Mouse (Mus musculus): ENCODE results near the gene Dlx1.

Gene Dlx1

DNA sequence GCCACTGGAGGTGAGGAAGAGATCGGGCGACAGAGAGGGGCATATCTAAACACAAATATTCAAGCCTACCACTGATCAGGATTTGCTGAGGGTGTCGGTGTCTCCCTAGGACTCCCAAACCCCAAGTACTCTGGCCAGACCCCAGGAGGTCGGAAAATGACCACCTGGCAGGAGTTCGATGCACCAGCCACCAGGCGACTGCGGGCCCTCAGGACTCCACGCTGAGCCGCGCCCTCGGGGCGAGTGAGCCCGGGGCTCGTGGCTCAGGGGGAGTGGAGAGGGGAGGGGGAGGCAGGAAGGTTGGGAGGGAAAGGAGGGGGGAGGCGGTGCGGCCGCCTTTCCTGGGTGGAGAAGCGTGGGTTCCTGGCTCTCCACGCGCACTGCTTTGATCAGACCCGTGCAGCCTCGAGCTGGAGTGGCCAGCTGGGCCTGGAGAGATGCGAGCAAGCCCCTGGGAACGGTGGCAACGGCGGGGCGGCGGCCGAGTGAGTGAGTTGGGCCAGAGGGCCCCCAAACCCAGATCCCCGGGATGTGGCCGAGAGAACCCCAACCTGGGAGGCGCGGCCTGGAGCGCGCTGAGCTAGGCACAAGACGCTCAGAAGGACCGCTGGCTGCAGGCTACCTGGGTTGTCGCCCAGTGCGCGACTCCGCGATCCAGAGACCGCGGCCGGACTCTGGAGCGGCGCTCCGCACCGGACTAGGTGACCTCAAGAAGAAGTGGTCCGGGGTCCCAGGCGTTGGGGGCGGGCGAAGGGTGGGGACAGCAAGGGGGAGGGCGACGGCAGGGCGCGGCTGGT is 999 bp downstream of the Dlx1 start:
- no peak for DNase-seq

DNA sequence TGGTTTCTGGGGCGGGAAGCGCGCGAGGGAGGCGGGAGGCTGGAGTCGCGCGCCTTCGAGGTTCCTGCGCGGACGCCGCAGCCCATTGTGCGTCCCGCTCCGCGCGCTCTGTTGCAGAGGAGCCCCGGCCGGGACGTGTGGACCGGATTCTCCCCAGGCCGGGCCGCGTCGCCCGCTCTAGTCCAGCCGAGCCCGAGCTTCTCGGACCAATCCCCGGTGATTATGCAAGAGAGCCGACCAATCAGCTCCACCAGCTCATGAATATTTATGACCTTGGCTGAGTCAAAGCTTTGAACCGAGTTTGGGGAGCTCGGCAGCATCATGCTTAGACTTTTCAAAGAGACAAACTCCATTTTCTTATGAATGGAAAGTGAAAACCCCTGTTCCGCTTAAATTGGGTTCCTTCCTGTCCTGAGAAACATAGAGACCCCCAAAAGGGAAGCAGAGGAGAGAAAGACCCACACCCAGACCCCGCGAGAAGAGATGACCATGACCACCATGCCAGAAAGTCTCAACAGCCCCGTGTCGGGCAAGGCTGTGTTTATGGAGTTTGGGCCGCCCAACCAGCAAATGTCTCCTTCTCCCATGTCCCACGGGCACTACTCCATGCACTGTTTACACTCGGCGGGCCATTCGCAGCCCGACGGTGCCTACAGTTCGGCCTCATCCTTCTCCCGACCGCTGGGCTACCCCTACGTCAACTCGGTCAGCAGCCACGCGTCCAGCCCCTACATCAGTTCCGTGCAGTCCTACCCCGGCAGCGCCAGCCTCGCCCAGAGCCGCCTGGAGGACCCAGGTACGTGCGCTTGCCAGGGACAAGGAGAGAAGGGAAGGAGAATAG is 1.8 kb downstream of the Dlx1 start:
- DNase-seq = peak; percentile 71

DNA sequence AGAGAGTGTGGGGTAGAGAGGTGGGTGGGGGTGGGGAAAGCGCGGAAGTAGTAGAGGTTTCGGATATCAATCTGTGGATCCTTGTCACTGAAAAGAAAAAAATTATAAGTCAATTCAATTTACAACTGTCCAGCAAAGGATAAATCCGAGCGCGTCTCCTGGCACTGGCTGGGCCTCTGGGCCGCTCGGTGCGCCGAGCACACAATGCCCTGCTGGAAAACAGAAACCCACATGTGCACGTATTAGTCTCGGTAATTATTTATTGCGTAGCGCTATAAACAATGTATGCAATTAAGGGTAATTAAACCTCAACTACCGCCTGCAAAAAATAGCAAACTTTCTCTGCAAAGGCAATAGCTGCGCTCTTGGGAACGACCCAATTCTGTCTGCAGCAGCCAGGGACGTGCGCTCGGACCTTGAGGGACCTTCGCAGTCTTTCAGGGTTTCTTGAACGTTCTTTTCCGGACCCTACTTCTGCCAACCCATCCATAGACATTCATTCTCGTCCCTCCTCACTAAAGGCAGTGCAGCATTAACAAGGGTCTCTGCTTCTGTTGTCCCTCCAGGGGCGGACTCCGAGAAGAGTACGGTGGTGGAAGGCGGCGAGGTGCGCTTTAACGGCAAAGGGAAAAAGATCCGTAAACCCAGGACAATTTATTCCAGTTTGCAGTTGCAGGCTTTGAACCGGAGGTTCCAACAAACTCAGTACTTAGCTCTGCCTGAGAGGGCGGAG is 2.6 kb downstream of the Dlx1 start:
- DNase-seq = no peak

DNA sequence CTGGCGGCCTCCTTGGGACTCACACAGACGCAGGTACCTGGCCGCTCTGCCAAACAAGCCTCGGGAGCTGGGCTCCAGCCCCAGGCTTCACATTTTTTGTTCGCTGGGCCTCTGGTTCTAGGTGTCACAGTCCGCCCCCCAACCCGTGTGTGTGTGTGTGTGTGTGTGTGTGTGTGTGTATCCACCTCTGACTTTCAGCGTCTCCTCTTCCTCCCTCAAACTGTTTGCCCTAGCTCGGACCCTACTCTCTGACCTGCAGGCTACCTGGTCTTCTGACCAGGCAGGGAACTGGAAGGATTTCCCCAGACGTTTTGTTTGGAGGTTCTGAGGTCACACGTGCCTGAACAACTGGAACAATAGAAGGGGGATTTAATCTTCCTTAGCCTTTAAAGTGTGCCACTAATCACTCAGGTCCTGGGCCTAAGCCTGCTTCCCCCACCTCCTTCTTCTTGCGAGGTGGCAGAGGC is 3.2 kb downstream of the Dlx1 start:
- no peak for DNase-seq

DNA sequence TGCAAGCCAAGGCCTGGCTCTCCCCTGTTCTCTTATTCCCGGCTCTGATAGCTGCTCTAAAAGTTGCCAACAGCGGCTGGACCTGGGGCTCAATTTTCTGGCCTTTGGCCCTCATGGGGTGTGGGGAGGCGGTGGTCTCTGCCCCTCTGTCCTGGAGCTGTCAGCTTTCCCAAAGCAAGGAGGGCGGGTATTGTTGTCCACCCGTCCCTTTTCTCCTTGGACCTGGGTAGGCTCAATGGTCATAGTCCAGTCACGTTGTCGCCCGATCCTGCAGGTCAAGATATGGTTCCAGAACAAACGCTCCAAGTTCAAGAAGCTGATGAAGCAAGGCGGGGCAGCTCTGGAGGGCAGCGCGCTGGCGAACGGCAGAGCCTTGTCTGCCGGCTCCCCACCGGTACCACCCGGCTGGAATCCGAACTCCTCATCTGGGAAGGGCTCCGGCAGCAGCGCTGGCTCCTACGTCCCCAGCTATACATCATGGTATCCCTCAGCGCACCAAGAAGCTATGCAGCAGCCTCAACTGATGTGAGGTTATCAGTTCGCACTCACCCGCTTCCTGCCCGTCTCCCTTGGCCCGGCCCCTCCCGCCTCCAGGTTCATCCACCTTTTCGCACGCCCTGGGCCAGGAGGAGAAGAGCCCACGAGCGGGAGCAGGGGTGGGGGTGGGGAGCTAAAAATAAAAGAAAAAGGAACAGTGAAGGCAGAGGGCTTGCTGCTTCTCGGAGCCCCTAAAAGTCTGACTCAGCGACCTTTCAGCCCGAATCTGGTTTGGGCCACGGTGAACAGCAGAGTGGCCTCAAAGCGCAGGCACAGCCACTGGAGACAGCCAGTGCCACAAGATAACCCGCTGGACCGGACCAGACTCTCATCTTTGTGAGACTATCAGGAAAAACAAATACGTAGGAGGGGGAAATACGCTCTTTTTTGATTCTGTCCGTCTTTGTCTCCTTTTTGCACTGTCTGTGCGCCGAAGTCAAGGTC is 4.4 kb downstream of the Dlx1 start:
- no peak for DNase-seq

DNA sequence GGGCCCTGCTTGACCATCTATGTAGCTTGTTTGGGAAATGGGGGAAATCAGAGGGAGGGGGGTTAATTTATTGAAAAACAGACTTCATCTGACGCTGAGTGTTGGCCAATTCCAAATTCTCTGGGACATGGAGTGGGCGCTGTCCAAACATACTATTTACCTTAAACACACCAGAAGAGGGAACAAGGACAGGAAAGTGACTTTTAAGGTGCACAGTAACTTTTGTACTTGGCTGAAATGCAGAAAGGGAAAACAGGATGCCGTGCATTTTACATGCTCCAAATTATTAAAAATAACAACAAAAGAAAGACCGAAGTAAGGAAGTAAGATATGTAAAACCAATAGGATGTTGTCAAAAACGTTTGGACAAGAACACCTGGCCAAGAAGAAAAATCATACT is 5.2 kb downstream of the Dlx1 start:
- DNase-seq = no peak

DNA sequence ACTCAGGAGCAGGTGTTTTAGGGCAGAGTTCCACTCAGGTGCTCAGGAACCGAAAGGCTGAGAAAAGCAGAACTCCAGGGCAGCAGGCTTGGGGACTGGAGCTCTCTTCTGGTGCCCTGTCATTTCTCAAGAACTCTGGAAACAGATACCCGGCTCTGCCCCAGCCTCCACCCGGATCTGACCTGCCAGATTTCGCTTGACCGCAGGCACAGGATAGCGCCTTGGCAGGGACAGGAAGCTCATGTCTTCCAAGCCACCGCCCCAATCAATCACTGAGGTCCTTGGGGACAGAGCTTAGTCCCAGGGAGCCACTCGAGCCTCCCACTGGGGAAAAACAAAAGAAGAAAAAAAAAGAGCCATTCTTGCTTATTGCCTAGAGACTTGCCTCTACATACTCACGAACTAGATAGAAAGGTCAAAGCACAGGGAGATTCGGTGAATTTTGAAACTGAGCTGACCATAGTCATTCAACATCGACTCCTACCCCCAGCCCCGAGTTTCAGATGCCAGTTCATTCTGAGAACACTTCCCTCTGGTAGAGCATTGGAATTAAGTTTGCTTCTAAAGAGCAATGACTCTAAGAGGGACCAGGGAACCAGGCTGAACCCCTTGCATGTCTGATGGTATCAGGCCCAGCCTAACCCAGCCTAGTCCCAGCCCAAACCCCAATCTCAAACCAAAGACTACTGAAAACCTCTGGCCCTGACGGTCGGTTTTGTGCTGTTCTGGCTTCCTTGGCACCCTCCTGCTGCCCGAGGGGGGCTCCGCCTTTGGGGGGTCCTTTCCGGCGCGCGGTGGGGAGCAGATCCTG is 6.5 kb downstream of the Dlx1 start:
- no peak for DNase-seq

DNA sequence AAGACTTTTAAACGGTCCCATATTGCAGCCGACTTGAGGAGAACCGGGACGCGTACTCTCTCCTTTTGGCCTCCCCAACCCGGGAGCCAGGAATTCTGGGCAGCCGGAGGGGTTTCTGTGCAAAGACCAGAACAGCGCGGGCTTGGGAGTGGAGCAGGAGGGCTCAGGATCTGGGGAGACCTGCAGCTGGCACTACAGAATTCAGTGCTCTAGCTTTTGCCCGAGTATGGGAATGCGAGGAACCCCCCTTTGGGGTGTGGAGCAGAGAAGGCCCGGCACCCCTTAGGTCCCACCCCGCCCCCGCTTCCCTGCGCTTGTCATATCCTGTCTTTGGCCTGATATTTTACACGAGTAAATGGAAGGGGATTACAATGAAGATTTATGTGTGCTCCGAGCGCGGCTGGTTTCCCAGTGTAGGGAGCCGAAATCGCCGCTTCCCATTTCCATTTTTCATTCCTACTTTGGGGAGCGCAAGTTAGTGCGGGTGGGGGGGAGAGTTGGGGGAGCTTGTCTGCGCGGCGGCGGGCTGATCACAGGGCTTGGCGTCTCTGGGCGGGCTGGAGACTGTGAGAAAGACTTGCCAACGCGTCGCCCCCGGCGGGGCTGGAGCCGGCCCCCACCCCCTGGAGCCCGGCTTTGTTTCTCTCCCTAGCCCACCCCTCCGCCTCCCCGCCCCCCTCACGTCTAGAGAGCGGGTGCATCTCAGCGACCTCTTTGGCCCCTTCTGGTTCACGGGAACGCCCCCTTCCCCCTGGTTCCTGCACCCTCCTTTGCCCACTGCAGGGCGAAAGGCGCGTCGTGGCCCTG is 12.9 kb downstream of the Dlx1 start:
- DNase-seq = no peak

DNA sequence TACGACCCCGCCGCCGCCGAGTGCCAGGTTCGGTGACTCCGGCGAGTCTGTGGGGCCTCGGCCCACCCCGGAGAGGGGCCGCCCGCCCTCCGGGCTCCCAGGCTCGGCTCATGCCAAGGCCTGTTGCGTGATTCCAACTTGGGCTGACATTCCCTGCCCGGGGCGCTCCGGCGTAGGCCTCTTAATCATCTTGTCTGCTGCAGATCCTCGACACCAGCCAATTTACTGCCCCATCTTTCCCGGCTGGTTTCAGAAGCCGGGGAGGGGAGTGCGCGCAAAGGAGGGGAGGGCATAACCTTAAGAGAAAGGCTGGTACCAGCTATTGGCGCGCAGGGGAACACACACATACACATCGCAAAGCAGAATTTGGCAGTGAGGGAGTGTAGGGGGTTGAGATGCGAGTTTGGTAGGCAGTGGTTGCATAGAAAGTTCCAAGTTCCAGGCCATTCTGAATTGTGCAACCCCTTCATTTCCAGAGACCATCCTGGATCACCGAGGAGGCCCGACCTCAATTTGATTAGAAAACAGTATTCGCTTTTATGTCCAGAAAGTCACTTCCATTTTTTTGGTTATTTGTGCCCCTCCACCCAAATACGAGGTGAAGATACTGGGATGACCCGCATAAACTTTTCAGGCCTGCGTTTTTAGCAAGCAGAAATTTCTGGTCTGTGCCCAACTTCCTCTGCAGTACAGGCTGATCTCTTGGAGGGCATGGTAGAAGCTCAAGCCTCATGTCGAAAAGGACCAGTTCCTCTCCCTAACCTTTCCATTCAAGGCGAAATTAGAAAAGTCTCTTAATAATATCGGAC is 13.7 kb downstream of the Dlx1 start:
- no peak for DNase-seq

DNA sequence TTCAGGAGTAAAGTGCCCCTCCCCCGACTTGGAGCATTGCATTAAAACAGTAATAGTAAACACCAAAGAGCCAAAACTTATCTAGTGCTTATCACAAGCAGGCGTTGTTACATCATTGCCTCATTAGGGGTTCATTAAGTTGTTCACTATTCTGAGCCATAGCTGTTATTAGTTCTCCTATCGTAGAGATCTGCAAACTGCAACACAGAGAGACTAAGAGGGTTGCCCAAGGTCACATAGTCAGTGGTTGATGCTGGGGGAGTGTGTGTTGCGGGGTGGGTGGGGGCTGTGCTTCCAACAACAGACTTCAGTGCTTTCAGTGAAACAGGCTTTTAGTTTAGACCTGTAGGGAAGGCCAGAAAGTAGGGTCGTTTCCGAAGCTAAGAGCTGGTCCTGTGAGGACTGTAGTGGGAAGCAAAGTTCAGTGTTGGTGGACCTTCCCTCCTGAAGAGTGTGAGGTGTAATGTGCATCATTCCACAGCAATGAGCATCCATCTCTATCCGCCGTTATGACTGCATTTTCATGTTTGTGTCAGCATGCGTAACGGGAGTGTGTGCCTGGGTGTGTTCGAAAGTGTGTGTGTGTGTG is 14.4 kb downstream of the Dlx1 start:
- DNase-seq = no peak

DNA sequence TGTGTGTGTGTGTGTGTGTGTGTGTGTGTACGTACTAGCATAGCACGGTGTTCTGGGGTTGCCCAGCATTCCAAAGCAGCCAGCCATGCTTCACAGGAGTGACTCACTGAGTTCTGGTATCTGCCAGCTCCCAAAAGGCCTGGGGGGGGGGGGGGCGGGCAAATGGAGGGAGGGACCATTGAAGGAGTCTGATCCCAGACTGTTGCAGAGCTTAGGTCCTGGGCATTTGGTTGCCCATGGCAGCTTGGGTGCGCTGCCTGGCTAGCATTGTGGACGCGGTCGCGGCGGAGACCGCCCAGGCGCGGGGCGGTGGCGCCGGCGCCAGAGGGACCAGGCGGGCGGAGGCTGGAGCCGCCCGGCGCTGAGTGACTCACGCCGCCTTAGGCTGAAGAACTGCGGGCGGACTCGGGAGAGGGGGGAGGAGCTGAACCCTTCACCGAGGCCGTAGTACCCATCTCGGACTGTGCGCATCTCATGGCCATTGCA is 14.9 kb downstream of the Dlx1 start:
- no peak for DNase-seq

DNA sequence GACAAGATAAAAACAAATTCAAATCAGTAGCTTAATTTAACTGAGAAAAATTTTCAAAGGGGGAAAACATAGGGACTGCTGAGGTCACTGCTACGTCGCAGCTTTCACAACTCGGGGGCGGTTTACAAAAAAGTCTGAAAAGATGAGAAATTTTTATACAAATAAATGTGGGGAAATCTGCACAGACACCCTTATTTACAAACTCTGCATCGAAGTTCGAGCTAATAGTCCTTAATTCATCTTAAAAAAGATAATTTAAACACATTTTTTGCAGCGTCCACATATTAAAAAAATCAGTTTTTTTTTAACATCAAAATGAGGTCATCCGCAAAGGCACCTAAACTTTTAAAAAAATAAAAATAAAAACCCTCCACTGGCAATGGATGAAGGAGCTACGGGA is 15.6 kb downstream of the Dlx1 start:
- DNase-seq = no peak

DNA sequence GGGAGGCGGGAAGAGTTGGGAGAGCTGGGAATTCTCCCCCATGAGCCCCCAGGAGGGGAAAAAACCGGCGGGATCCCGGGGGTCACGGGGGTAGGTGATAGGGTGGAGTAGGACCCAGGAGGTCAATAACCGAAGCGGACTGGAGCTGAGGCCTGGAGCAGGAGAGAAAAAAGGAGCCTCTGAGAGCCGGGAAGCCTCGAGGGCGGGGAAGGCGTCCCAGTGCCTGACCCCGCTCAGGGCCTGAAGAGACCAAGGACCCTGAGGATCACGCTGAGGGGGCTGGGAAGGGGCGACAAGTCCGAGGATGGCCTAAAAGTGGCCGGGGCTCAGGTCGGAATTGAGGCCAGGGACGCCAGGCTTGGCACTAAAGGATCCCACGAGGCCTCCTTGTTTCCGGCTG is 16.0 kb downstream of the Dlx1 start:
- DNase-seq = no peak

DNA sequence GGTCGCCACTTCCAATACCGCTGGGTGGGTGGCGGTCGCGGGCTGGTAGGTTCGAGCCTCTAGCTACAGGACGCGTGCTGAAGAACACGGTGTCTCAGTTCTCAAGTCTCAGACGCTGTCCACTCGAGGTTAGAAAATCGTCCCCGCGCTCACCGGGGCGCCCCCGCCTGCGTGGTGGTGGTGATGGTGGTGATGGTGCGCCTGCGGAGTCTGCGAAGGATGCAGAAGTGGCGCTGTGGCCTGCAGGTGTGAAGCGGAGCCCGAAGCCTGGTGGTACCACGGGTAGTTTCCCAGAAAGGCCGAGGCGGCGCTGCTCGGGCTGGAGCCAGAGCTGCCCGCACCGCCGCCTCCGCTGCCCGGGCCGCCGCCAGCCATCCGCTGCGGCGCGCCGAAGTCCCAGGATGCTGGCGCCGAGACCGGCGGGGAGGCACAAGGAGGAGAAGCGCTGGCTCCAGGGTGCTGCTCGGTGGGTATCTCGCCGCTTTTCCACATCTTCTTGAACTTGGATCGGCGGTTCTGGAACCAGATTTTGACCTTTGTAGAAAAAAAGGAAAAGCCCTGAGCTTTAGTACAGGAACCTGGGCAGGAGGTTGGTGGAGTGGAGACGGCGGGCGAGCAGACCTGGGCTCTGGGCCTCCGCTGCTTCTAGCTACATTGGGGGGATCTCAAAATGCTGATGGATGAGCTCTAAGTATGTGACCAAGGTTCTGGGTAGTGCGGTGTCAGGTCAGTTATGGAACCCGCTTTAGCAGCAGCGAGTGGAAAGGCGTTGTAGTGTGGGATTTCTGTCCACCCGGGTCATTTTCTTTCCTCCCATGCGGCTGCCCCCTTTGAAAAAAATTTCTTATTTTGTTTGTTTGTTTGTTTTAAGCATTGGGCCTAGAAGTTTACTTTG is 16.7 kb downstream of the Dlx1 start:
- DNase-seq = no peak

DNA sequence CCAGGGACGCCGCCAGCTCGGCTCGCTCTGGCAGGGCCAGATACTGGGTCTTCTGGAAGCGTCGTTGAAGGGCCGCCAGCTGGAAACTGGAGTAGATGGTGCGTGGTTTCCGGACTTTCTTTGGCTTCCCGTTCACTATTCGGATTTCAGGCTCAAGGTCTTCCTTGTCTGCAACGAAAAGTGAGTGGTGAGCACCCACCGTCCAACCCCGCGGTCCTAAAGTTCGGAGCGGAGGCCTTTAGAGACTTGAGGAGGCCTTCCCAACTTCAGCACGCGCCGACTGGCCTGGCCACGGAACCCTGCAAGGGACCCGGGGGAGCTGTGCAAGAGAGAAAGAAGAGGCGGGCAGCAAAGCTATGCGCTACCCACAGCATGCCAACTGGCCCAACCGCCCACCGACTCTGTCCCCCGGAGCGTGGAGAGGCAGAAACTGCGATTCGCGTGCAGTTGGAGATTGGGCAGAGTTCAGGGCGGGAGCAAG is 17.5 kb downstream of the Dlx1 start:
- DNase-seq = no peak

DNA sequence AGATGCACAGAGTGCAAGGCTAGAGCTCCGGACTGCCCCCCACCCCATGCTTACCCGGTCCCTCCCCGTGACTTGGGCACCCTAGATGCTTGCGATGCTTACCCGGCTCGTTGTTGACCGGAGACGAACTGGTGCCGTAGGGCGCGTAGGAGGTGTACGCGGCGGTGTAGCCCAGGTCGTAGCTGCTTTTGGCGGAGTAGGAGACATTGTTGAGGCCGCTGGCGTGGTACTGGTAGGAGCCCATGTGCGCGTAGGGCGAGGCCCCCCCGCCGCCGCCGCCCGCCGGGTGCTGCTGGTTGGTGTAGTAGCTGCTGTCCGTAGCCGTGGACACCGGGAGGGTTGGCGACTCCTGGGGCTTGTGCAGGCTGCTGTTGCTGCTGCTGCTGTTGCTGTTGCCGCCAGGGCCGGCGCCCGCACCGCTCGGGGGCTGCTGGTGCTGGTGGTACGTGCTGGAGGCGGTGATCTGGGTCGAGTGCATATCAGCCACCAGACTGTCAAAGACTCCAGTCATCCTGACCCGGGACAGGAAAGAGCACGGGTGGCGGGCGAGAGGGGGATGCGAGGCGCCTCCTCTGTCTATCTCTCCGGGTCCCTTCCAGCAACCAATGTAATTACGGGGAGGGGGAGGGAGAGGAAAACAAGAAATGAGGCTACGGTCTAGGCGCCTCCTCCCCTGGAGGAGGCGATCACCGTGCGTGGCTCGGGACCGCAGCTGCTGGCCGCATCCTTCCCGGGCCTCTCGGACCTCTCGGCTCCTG is 18.1 kb downstream of the Dlx1 start:
- no peak for DNase-seq

DNA sequence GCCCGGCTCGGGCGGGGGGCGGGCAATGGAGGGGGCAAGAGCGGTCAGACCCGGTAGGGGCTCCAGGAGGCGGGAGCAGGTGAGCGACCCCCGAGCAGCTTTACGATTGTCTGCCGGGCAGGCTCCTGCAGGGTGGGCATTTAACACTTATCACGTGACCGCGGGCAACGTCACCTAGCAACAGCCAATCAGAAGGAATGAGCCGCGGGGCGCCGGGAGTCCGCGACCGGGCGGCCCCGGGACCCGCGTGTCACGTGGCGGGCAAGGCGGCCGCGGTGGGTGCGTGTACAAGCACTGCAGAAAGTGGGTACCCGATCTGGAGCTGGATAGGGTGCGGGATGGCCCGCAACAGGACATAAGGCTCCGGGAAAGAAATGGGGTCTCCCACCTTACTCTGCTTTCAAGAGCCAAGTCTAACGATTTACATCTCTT is 18.7 kb downstream of the Dlx1 start, which contains the start of gene Dlx2:
Gene Dlx2 (minus strand): TSS at position 115 of the 432 bp plus-strand sequence.
- DNase-seq = no peak

Data from lung, postnatal 36 days (tissue).